ENCODE assay signal across 25 mouse cellular contexts in the genomic region with DNA sequence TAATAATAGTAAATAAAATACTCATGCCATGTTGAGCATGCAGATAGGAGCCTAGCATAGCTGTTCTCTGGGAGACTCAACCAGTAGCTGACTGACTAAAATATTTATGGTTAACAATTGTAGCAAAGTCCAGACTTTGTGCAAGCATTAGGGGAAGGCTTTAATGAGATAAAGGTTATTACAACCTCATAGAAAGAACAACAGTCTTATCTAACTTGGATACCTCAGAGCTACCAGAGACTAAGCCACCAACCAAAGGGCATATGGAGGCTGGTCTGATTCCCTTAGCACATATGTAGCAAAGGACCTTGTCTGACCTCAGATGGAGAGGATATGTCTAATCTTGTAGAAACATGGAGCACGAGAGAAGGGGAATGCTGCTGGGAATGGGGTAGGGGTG.
"Had no signal": no experiment of that assay in that cellular context is flagged by ENCODE, and none has a peak within 500 bp of the region (broad histone marks: within the 10 kb centered on the region; RNA-seq: fewer than 3 reads in every experiment).

No protein-coding gene starts in this region.

- DNase-seq: gastrocnemius, adult 2 months; gastrocnemius, postnatal 10 days; gastrocnemius, postnatal 25 days; heart, adult 18-20 months; heart, postnatal 10 days; heart, postnatal 36 days; kidney, adult 11 months; kidney, adult 2 months; kidney, adult 9 months; kidney, postnatal 14 days; kidney, postnatal 36 days; layer of hippocampus, adult 9-11 months; layer of hippocampus, postnatal 36 days; left cerebral cortex, postnatal 4 days had no signal

- H3K4me1 ChIP-seq: heart, embryonic 10.5 days; heart, embryonic 12.5 days; hindbrain, embryonic 13.5 days; hindbrain, embryonic 15.5 days; kidney, embryonic 15.5 days; limb, embryonic 13.5 days; limb, embryonic 15.5 days had no signal

- H3K27me3 ChIP-seq: heart, embryonic 12.5 days; hindbrain, embryonic 13.5 days; hindbrain, embryonic 15.5 days; kidney, embryonic 15.5 days; limb, embryonic 13.5 days; limb, embryonic 15.5 days had no signal

- H3K36me3 ChIP-seq: heart, embryonic 10.5 days; heart, embryonic 12.5 days; hindbrain, embryonic 13.5 days; hindbrain, embryonic 15.5 days; kidney, embryonic 15.5 days; limb, embryonic 13.5 days; limb, embryonic 15.5 days had no signal

- H3K9me3 ChIP-seq: heart, embryonic 10.5 days; heart, embryonic 12.5 days; hindbrain, embryonic 13.5 days; hindbrain, embryonic 15.5 days; kidney, embryonic 15.5 days; limb, embryonic 13.5 days; limb, embryonic 15.5 days had no signal

- H3K4me3 ChIP-seq: gastrocnemius, adult 2 months; heart, embryonic 10.5 days; heart, embryonic 12.5 days; hindbrain, embryonic 13.5 days; hindbrain, embryonic 15.5 days; kidney, embryonic 15.5 days; limb, embryonic 13.5 days; limb, embryonic 15.5 days had no signal

- ATAC-seq: hindbrain, postnatal 0 days had no signal

- H3K27ac ChIP-seq: gastrocnemius, adult 2 months; heart, embryonic 10.5 days; hindbrain, embryonic 13.5 days; hindbrain, embryonic 15.5 days; hindbrain, postnatal 0 days; kidney, embryonic 15.5 days; kidney, postnatal 0 days; limb, embryonic 13.5 days; limb, embryonic 15.5 days; liver, embryonic 14.5 days had no signal

- H3K4me2 ChIP-seq: heart, embryonic 12.5 days; hindbrain, embryonic 13.5 days; hindbrain, embryonic 15.5 days; kidney, embryonic 15.5 days; limb, embryonic 13.5 days; limb, embryonic 15.5 days; liver, embryonic 11.5 days had no signal

- H3K9ac ChIP-seq: heart, embryonic 12.5 days; hindbrain, embryonic 13.5 days; hindbrain, embryonic 15.5 days; kidney, embryonic 15.5 days; limb, embryonic 13.5 days; limb, embryonic 15.5 days; liver, embryonic 14.5 days had no signal
